Mouse (Mus musculus): ENCODE results near the gene Cdk19. TPM values are rescaled to one million over a fixed set of nuclear protein-coding genes. Genes with fewer than 3 reads are reported as not detected.
"Not testable (repeated sequence)": the region's sequence is repeated elsewhere in the genome, so short reads cannot be mapped to it uniquely, and the experiment has no call there.

The Cdk19 gene
- total and polyA plus RNA-seq, 2 experiments from 2014 or later: 3.9 to 11.8 TPM

- Histone ChIP-seq H3K4me3 (ENCODE audit: low read depth, low read length) (no peak overlapping the region), H3K27me3 (ENCODE audit: insufficient read depth, low read length) (no peaks in the 10 kb centered on the region), H3K4me2 (ENCODE audit: low read depth, low read length, poor library complexity, severe bottlenecking) (no peak overlapping the region), H3K36me3 (ENCODE audit: insufficient read depth, low read length) (no peaks in the 10 kb centered on the region), H3K4me1 (ENCODE audit: insufficient read depth, low read length) (no peaks in the 10 kb centered on the region), H3K9me3 (ENCODE audit: low read length) (no peaks in the 10 kb centered on the region), H3K27ac (ENCODE audit: low read depth, low read length) (no peak overlapping the region), H3K9ac (replicated peaks; ENCODE audit: low read length, poor library complexity, severe bottlenecking) (no peak overlapping the region)
- ATAC-seq (ENCODE audit: low FRiP score) (no peak), DNase-seq (ENCODE audit: low spot score) (no peak)
- no peak for TF ChIP-seq CTCF (IDR thresholded peaks at IDR 0.05)
- WGBS: 98% methylated on average over 2 of the region's 2 CpGs
Observed at GRCm38 (mm10) chr10:40411370-40411769, 72.0 kb downstream of the Cdk19 start.

- Histone ChIP-seq H3K4me2 (ENCODE audit: low read depth, low read length, poor library complexity, severe bottlenecking) (no peak overlapping the region), H3K9me3 (ENCODE audit: low read length) (no peaks in the 10 kb centered on the region), H3K27me3 (ENCODE audit: insufficient read depth, low read length) (no peaks in the 10 kb centered on the region), H3K9ac (replicated peaks; ENCODE audit: low read length, poor library complexity, severe bottlenecking) (no peak overlapping the region), H3K27ac (ENCODE audit: low read depth, low read length) (no peak overlapping the region), H3K4me1 (ENCODE audit: insufficient read depth, low read length) (no peaks in the 10 kb centered on the region), H3K4me3 (ENCODE audit: low read depth, low read length) (no peak overlapping the region), H3K36me3 (ENCODE audit: insufficient read depth, low read length) (no peaks in the 10 kb centered on the region)
- DNase-seq (ENCODE audit: low spot score) (peak; percentile 66), ATAC-seq (ENCODE audit: low FRiP score) (no peak)
- 62% methylated on average over 7 of the region's 7 CpGs for WGBS
- TF ChIP-seq CTCF (IDR thresholded peaks at IDR 0.05): no peak
Observed at GRCm38 (mm10) chr10:40416944-40417343, 77.6 kb downstream of the Cdk19 start.

- no peak overlapping the region for H3K4me3 ChIP-seq (ENCODE audit: low read depth, low read length)
- no peaks in the 10 kb centered on the region for H3K9me3 ChIP-seq (ENCODE audit: low read length)
- no peak overlapping the region for H3K9ac ChIP-seq (replicated peaks; ENCODE audit: low read length, poor library complexity, severe bottlenecking)
- no peak for ATAC-seq (ENCODE audit: low FRiP score)
- H3K4me1 ChIP-seq (ENCODE audit: insufficient read depth, low read length): no peaks in the 10 kb centered on the region
- DNase-seq (ENCODE audit: low spot score): no peak
- no peaks in the 10 kb centered on the region for H3K27me3 ChIP-seq (ENCODE audit: insufficient read depth, low read length)
- 85% methylated on average over 4 of the region's 4 CpGs for WGBS
- H3K36me3 ChIP-seq (ENCODE audit: insufficient read depth, low read length): no peaks in the 10 kb centered on the region
- no peak overlapping the region for H3K4me2 ChIP-seq (ENCODE audit: low read depth, low read length, poor library complexity, severe bottlenecking)
- no peak overlapping the region for H3K27ac ChIP-seq (ENCODE audit: low read depth, low read length)
- no peak for TF ChIP-seq CTCF (IDR thresholded peaks at IDR 0.05)
Observed at GRCm38 (mm10) chr10:40419841-40420240, 80.5 kb downstream of the Cdk19 start.

GRCm38 (mm10) chr10:40420703-40421102, 81.3 kb downstream of the Cdk19 start:
- Histone ChIP-seq H3K27ac (ENCODE audit: low read depth, low read length) (no peak overlapping the region), H3K4me2 (ENCODE audit: low read depth, low read length, poor library complexity, severe bottlenecking) (no peak overlapping the region), H3K4me3 (ENCODE audit: low read depth, low read length) (no peak overlapping the region), H3K9ac (replicated peaks; ENCODE audit: low read length, poor library complexity, severe bottlenecking) (no peak overlapping the region), H3K9me3 (ENCODE audit: low read length) (no peaks in the 10 kb centered on the region), H3K4me1 (ENCODE audit: insufficient read depth, low read length) (no peaks in the 10 kb centered on the region), H3K27me3 (ENCODE audit: insufficient read depth, low read length) (no peaks in the 10 kb centered on the region), H3K36me3 (ENCODE audit: insufficient read depth, low read length) (no peaks in the 10 kb centered on the region)
- TF ChIP-seq CTCF (IDR thresholded peaks at IDR 0.05): no peak
- WGBS: 78% methylated on average over 2 of the region's 2 CpGs
- DNase-seq (ENCODE audit: low spot score) (no peak), ATAC-seq (ENCODE audit: low FRiP score) (no peak)

GRCm38 (mm10) chr10:40421724-40422123, 82.4 kb downstream of the Cdk19 start:
- WGBS: 94% methylated on average over 2 of the region's 2 CpGs
- no peak overlapping the region for H3K4me3 ChIP-seq (ENCODE audit: low read depth, low read length)
- H3K4me2 ChIP-seq (ENCODE audit: low read depth, low read length, poor library complexity, severe bottlenecking): no peak overlapping the region
- no peak for ATAC-seq (ENCODE audit: low FRiP score)
- no peaks in the 10 kb centered on the region for H3K36me3 ChIP-seq (ENCODE audit: insufficient read depth, low read length)
- no peak overlapping the region for H3K9ac ChIP-seq (replicated peaks; ENCODE audit: low read length, poor library complexity, severe bottlenecking)
- H3K27me3 ChIP-seq (ENCODE audit: insufficient read depth, low read length): no peaks in the 10 kb centered on the region
- no peak for TF ChIP-seq CTCF (IDR thresholded peaks at IDR 0.05)
- H3K9me3 ChIP-seq (ENCODE audit: low read length): no peaks in the 10 kb centered on the region
- no peak for DNase-seq (ENCODE audit: low spot score)
- H3K4me1 ChIP-seq (ENCODE audit: insufficient read depth, low read length): no peaks in the 10 kb centered on the region
- no peak overlapping the region for H3K27ac ChIP-seq (ENCODE audit: low read depth, low read length)

- no peak for ATAC-seq (ENCODE audit: low FRiP score)
- Histone ChIP-seq H3K9me3 (ENCODE audit: low read length) (no peaks in the 10 kb centered on the region), H3K9ac (replicated peaks; ENCODE audit: low read length, poor library complexity, severe bottlenecking) (no peak overlapping the region), H3K27ac (ENCODE audit: low read depth, low read length) (no peak overlapping the region), H3K4me1 (ENCODE audit: insufficient read depth, low read length) (no peaks in the 10 kb centered on the region), H3K36me3 (ENCODE audit: insufficient read depth, low read length) (no peaks in the 10 kb centered on the region), H3K27me3 (ENCODE audit: insufficient read depth, low read length) (no peaks in the 10 kb centered on the region), H3K4me2 (ENCODE audit: low read depth, low read length, poor library complexity, severe bottlenecking) (no peak overlapping the region), H3K4me3 (ENCODE audit: low read depth, low read length) (no peak overlapping the region)
- no peak for TF ChIP-seq CTCF (IDR thresholded peaks at IDR 0.05)
- no peak for DNase-seq (ENCODE audit: low spot score)
- 58% methylated on average over 4 of the region's 4 CpGs for WGBS
Observed at GRCm38 (mm10) chr10:40422696-40423095, 83.3 kb downstream of the Cdk19 start.

GRCm38 (mm10) chr10:40424428-40424827, 85.1 kb downstream of the Cdk19 start:
- not testable (repeated sequence) for ATAC-seq (ENCODE audit: low FRiP score); H3K9me3 ChIP-seq (ENCODE audit: low read length); H3K4me1 ChIP-seq (ENCODE audit: insufficient read depth, low read length); H3K36me3 ChIP-seq (ENCODE audit: insufficient read depth, low read length); H3K27ac ChIP-seq (ENCODE audit: low read depth, low read length); H3K4me3 ChIP-seq (ENCODE audit: low read depth, low read length); H3K4me2 ChIP-seq (ENCODE audit: low read depth, low read length, poor library complexity, severe bottlenecking); H3K9ac ChIP-seq (replicated peaks; ENCODE audit: low read length, poor library complexity, severe bottlenecking); H3K27me3 ChIP-seq (ENCODE audit: insufficient read depth, low read length); DNase-seq (ENCODE audit: low spot score)
- 90% methylated on average over 3 of the region's 4 CpGs for whole genome bisulfite sequencing
